Mouse (Mus musculus) heart, postnatal 14 days (tissue): ENCODE data around the gene Gm27235. TPM values are rescaled to one million over a fixed set of nuclear protein-coding genes. Genes with fewer than 3 reads are reported as not detected.
"Not testable (repeated sequence)": the region's sequence is repeated elsewhere in the genome, so short reads cannot be mapped to it uniquely, and the experiment has no call there.

Experiments used
- DNase-seq, 2 experiments: peaks; one replicate each; pipeline ENCODE4 v3.0.0; 2021 to 2022
- intact Hi-C: fragments of 180-260 bp; cut with DNase I; formaldehyde crosslinking; loops from one replicate; pipeline ENCODE4 v1.15.1; 2025
- long read RNA-seq, 2 experiments: library from polyadenylated mRNA; stranded (forward); transcript quantifications; one replicate each; pipeline ENCODE4 v2.0.0; 2021
- total RNA-seq, 2 experiments: library from RNA; stranded (reverse); gene quantifications; 2 replicates each; pipeline ENCODE4 v1.2.3; 2021

Gene Gm27235
- total RNA-seq: not detected
- long read RNA-seq, experiment 1: 0 reads
- long read RNA-seq, experiment 2: 0 reads

DNA sequence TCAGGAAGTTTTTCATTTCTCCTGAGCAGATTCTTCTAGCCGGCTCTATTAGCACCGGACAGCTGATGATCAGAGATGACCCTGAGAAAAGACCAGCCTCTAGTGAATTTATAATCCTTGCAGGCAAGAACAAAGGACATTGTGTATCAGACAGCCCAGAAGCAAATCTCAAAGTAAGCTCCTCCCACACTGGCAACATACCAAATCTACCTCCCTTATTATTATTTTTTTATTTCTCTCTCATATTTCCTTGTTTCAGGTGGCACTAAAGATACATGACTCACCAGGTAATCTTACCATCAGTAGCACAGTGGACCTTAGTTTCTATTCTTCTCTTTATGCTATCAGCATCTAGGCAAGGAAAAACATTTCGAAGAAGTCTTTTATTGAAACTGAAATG, at the start of gene Gm27235, which contains the start of gene D730048I06Rik:
Gm27235 (minus strand) TSS at position 101 of the 400 bp plus-strand sequence.
D730048I06Rik (minus strand) TSS at position 112 of the 400 bp plus-strand sequence.
- DNase-seq: no peak
- intact Hi-C loops: no loop called here

DNA sequence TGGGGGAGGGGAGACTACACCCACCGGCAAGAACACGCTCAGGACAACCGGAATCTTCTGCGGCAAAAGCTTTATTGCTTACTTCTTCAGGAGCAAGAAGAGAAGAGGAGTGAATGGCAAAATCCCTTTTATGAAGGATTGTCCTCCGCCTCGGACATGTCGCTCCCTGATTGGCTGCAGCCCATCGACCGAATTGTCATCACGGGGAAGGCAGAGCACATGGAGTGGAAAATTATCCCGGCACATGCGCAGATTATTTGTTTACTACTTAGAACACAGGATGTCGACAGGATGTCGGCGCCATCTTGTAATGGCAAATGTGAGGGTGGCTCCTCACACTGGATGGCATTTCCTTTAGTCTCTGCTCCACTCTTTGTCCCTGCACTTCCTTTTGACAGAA, 28.0 kb upstream of the Gm27235 start:
- intact Hi-C loops, DNase-seq: not testable (repeated sequence)

DNA sequence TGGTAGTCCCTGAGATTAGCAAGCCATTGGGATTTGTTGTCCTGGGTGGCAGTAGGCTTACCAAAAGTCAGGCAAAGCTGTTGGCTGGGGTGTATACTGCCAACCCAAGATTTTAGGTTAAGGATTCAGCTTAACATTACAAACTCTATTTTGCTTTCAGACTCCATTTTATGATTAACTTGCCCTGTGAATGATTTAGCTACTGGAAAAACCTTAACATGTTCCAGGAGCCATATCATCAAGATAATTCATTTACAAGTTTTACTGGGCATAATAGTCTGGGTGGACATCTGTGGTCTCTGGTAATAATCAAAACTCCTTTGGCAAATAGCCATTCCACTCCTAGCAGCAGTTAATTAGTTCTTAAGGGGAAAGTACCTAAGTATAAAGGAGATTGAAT, 8.2 kb upstream of the Gm27235 start:
- intact Hi-C loops: no loop called here
- no peak for DNase-seq

DNA sequence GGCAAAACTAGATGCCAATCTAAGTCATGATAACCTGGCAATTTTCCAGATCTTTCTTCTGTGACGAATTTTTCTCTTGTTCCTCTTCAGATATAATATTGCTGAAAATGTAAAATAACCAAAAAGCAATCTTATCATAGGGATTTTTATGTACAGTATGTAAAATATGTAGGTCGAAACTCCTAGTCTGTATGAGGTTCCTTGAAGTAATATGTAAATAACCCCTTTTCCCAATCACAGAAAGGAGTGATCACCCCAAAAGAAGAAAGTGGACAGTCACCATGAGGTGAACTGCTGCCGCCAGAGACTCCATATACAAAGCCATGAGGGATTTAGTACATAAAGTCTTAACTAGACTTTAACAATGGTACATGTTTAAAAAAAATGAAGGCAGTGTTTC, 11.9 kb downstream of the Gm27235 start, which contains the start of gene Gm17727:
Gm17727 (minus strand) TSS at position 101 of the 400 bp plus-strand sequence.
- intact Hi-C loops: no loop called here
- DNase-seq: no peak

GRCm38 (mm10) chr9:35756843-35757242, 33.1 kb downstream of the Gm27235 start:
- no peak for DNase-seq

GRCm38 (mm10) chr9:35740749-35741148, 49.2 kb downstream of the Gm27235 start, which contains the start of gene Gm17677:
Gene Gm17677, plus strand, starts transcription at chr9:35741049.
- intact Hi-C loops: no loop called here
- DNase-seq: no peak

More at GRCm38 (mm10) chr9:35756843-35757242, 33.1 kb downstream of the Gm27235 start:
- intact Hi-C loops: no loop called here

Other genes with a start within 250 kb of the Gm27235 start
- gene Ddx25, start 231.6 kb downstream of the Gm27235 start, total RNA-seq: not detected
- gene Pus3, start 231.5 kb downstream of the Gm27235 start, total RNA-seq: 1 to 10 TPM; 7.1 to 7.9 TPM
- not detected for gene Pate2, start 219.8 kb downstream of the Gm27235 start, total RNA-seq
- gene Hyls1, start 219.7 kb downstream of the Gm27235 start, total RNA-seq: 1 to 10 TPM; 2.8 to 3.0 TPM
- gene Pate4, start 178.2 kb downstream of the Gm27235 start, total RNA-seq: not detected
- not detected for gene Pate3, start 141.9 kb downstream of the Gm27235 start, total RNA-seq
- gene Pate1, start 102.7 kb downstream of the Gm27235 start, total RNA-seq: not detected
- not detected for gene Gm17677, start 49.1 kb downstream of the Gm27235 start, total RNA-seq
- gene Gm17727, start 12.0 kb downstream of the Gm27235 start, total RNA-seq: not detected
- not detected for gene D730048I06Rik, start within 50 bp of the Gm27235 start, total RNA-seq
- not detected for gene 9230110F15Rik, start 54.0 kb upstream of the Gm27235 start, total RNA-seq
- gene 9230113P08Rik, start 118.3 kb upstream of the Gm27235 start, total RNA-seq: not detected